Mouse (Mus musculus) G1E (cell line): ENCODE data around the gene Coro1b. TPM values are rescaled to one million over a fixed set of nuclear protein-coding genes. Genes with fewer than 3 reads are reported as not detected.

Source experiments
- ATAC-seq: 2 replicates; pipeline ENCODE4 v1.8.0; 2016; ENCODE audit warnings: mild to moderate bottlenecking; ENCODE audit not compliant: insufficient number of reproducible peaks, poor library complexity, low FRiP score, severe bottlenecking; ENCODE audit errors: extremely low read depth
- DNase-seq: peaks from one replicate; pipeline ENCODE4 v3.0.0; 2012; ENCODE audit warnings: low spot score
- H3K27me3 ChIP-seq: 2 replicates; pipeline ENCODE4 v1.6.1; 2012; ENCODE audit warnings: mild to moderate bottlenecking, low read length, inconsistent platforms; ENCODE audit not compliant: insufficient read depth
- H3K36me3 ChIP-seq: replicated peaks from 2 replicates; pipeline ENCODE3; 2012; ENCODE audit warnings: mild to moderate bottlenecking, inconsistent platforms
- H3K4me1 ChIP-seq: 2 replicates; pipeline ENCODE4 v1.6.1; 2012; ENCODE audit warnings: low read depth, low read length, inconsistent platforms, mixed read lengths; ENCODE audit not compliant: insufficient read depth
- H3K4me3 ChIP-seq: 2 replicates; pipeline ENCODE4 v1.5.1; 2012; ENCODE audit warnings: low read depth, mild to moderate bottlenecking, inconsistent platforms, low read length, moderate library complexity, mixed read lengths
- H3K9me3 ChIP-seq: replicated peaks from 2 replicates; pipeline ENCODE4 v1.6.1; 2012; ENCODE audit warnings: inconsistent platforms
- CTCF ChIP-seq: IDR thresholded peaks from 2 replicates; pipeline ENCODE4 v1.5.1; 2012; ENCODE audit warnings: low read depth, low read length, inconsistent platforms, mixed read lengths
- GATA1 ChIP-seq: IDR thresholded peaks from 2 replicates; pipeline ENCODE4 v1.6.1; 2012; ENCODE audit warnings: borderline replicate concordance, low read length, inconsistent platforms, mixed read lengths
- GATA2 ChIP-seq: IDR thresholded peaks from 2 replicates; pipeline ENCODE4 v1.6.1; 2012; ENCODE audit warnings: low read depth, low read length, inconsistent platforms, borderline replicate concordance
- POLR2AphosphoS5 ChIP-seq: IDR thresholded peaks from 2 replicates; pipeline ENCODE4 v1.6.1; 2012; ENCODE audit warnings: low read depth, low read length, inconsistent platforms; ENCODE audit not compliant: insufficient replicate concordance
- TAL1 ChIP-seq: conservative IDR thresholded peaks from 2 replicates; pipeline ENCODE4 v1.6.1; 2012; ENCODE audit warnings: low read depth, low read length, inconsistent platforms, mixed read lengths
- polyA plus RNA-seq: library from polyadenylated mRNA; stranded (reverse); fragments of >175 nt; gene quantifications from 2 replicates; pipeline ENCODE4 v1.2.3, GENCODE M21; 2012
- total RNA-seq, 2 experiments: library from RNA; stranded (forward) in 1 of 2; stranded (reverse) in 1 of 2; fragments of 200-1000 nt in 1 of 2; fragments of >200 nt in 1 of 2; fragmentation: Nextera tagmentation in 1 of 2; gene quantifications; 2 replicates each; pipeline ENCODE4 v1.2.3; 2014 to 2017

Gene Coro1b
- total and polyA plus RNA-seq, 3 experiments: 134 to 325 (median 157) TPM

GRCm38 (mm10) chr19:4196048-4196447 is 47.6 kb downstream of the Coro1b start:
- Histone ChIP-seq H3K9me3 (no peaks in the 10 kb centered on the region), H3K36me3 (peaks cover 81% of the 10 kb centered on the region), H3K4me3 (no peak overlapping the region), H3K27me3 (no peaks in the 10 kb centered on the region), H3K4me1 (peaks cover 88% of the 10 kb centered on the region)
- TF ChIP-seq POLR2AphosphoS5 (no peak), CTCF (no peak), TAL1 (no peak), GATA1 (no peak), GATA2 (no peak)
- no peak for ATAC-seq
- DNase-seq: no peak

GRCm38 (mm10) chr19:4196548-4196947 is 48.1 kb downstream of the Coro1b start:
- DNase-seq (no peak), ATAC-seq (no peak)
- TF ChIP-seq GATA1 (no peak), POLR2AphosphoS5 (no peak), GATA2 (no peak), CTCF (no peak), TAL1 (no peak)

DNA sequence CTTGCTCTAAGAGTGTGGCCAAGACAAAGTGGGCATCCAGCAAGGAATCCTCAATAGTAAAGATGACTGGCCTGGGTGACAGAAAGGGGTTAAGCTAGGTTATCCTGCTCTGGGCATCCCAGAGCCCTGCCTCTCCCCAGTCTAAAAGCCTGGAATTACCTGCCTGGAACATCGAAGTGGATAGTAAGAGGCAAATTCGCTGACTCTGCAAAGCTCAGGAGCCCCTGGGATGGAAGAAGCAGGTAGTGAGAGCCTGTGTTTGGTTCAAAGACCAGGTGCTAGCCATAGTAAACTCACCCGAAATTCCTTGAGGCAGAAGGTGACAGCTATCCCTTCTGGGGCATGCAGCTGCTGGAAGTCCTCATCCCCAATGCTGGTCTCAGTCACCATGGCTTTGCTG is 48.8 kb downstream of the Coro1b start:
- peaks cover 88% of the 10 kb centered on the region for H3K4me1 ChIP-seq
- no peak overlapping the region; the same call in 1 of the 2 replicates for H3K4me3 ChIP-seq
- H3K27me3 ChIP-seq: no peaks in the 10 kb centered on the region
- no peak for DNase-seq
- H3K36me3 ChIP-seq: peaks cover 81% of the 10 kb centered on the region
- no peaks in the 10 kb centered on the region for H3K9me3 ChIP-seq
- TF ChIP-seq GATA2 (no peak), GATA1 (no peak), POLR2AphosphoS5 (no peak; the same call in 1 of the 2 replicates), CTCF (no peak), TAL1 (no peak)
- no peak for ATAC-seq

More at GRCm38 (mm10) chr19:4196548-4196947, 48.1 kb downstream of the Coro1b start:
- H3K4me1 ChIP-seq: peaks cover 83% of the 10 kb centered on the region
- no peaks in the 10 kb centered on the region for H3K27me3 ChIP-seq
- no peaks in the 10 kb centered on the region for H3K9me3 ChIP-seq
- H3K4me3 ChIP-seq: peak overlapping the region; percentile 53; the same call in 1 of the 2 replicates
- peaks cover 81% of the 10 kb centered on the region for H3K36me3 ChIP-seq

GRCm38 (mm10) chr19:4201291-4201909 is 53.0 kb downstream of the Coro1b start, which contains the start of gene Rad9a:
Rad9a (minus strand) TSS chr19:4201662.
- peaks cover 44% of the 10 kb centered on the region for H3K36me3 ChIP-seq
- H3K4me3 ChIP-seq: peak within 1 kb of the TSS; percentile 80
- H3K4me1 ChIP-seq: peaks cover 61% of the 10 kb centered on the region
- TF ChIP-seq CTCF: no peak
- TF ChIP-seq POLR2AphosphoS5: no peak
- no peak for TF ChIP-seq TAL1
- no peak for TF ChIP-seq GATA1
- no peak for TF ChIP-seq GATA2
- ATAC-seq (peak; percentile 77), DNase-seq (peak; percentile 99)
- H3K9me3 ChIP-seq: no peaks in the 10 kb centered on the region
- H3K27me3 ChIP-seq: peaks cover 32% of the 10 kb centered on the region

DNA sequence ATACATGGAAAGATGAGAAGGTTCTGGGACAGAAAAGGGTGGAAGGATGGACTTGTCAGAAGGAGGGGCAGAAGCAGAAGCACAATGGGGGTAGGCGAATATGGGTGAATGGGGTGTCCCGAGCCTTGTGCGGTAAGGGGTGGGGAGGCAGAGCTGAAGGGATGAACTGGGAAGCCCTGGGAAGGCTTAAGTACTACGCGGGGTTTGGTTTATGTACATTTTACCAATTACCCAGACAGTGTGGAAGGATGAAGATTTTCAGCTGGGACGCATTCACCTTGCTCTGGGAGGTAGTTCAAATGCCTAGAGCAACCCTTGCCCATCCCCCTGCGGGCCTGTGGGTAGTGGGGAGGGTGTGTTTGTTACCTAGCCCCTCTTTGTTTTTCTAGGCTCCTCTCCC is 53.7 kb downstream of the Coro1b start:
- no peak for TF ChIP-seq CTCF
- no peak for TF ChIP-seq GATA1
- no peak for TF ChIP-seq GATA2
- no peak for TF ChIP-seq POLR2AphosphoS5
- no peak for TF ChIP-seq TAL1
- Histone ChIP-seq H3K4me3 (peak overlapping the region; percentile 80; the same call in 1 of the 2 replicates), H3K36me3 (peaks cover 37% of the 10 kb centered on the region), H3K9me3 (no peaks in the 10 kb centered on the region), H3K4me1 (peaks cover 54% of the 10 kb centered on the region), H3K27me3 (peaks cover 38% of the 10 kb centered on the region)
- DNase-seq (no peak), ATAC-seq (no peak)

DNA sequence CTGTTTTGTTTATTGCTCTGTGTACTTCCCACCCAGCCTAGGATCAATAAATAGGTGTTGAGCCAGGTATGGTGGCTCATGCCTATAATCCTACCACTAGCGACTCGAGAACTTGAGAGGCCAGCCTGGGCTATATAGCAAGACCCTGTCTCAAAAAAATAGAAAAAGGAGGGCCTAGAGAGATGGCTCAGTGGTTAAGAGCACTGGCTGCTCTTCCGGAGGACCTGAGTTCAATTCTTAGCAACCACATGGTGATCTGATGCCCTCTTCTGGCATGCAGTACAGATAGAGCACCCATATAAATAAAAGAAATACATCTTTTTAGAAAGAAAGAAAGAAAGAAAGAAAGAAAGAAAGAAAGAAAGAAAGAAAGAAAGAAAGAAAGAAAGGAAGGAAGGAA is 54.7 kb downstream of the Coro1b start:
- H3K9me3 ChIP-seq: no peaks in the 10 kb centered on the region
- H3K27me3 ChIP-seq: peaks cover 45% of the 10 kb centered on the region
- DNase-seq (no peak), ATAC-seq (no peak)
- no peak overlapping the region for H3K4me3 ChIP-seq
- TF ChIP-seq GATA2: no peak
- peaks cover 27% of the 10 kb centered on the region for H3K36me3 ChIP-seq
- H3K4me1 ChIP-seq: peaks cover 48% of the 10 kb centered on the region

Other genes starting within 250 kb of the Coro1b start
Only the 20 nearest of the 34 such genes appear.
- gene Gstp1, start 110.6 kb upstream of the Coro1b start, total RNA-seq (2014; fragmentation: Nextera tagmentation): 48.7 and 86.5 TPM in 2 replicates
- gene Gstp1, start 110.6 kb upstream of the Coro1b start, total RNA-seq (2017): 36.8 and 46.2 TPM in 2 replicates
- gene Gstp1, start 110.6 kb upstream of the Coro1b start, polyA plus RNA-seq: 38.7 and 64.2 TPM in 2 replicates
- 29.9 TPM in 1 of 2 replicates, not detected in the other for gene Gstp2, start 102.6 kb upstream of the Coro1b start, total RNA-seq (2014; fragmentation: Nextera tagmentation)
- gene Gstp2, start 102.6 kb upstream of the Coro1b start, total RNA-seq (2017): not detected in 2 replicates
- gene Gstp2, start 102.6 kb upstream of the Coro1b start, polyA plus RNA-seq: 0.28 TPM in 1 of 2 replicates, not detected in the other
- 38.1 and 40.8 TPM in 2 replicates for gene Gstp3, start 89.0 kb upstream of the Coro1b start, total RNA-seq (2014; fragmentation: Nextera tagmentation)
- 21.0 and 24.6 TPM in 2 replicates for gene Gstp3, start 89.0 kb upstream of the Coro1b start, total RNA-seq (2017)
- gene Gstp3, start 89.0 kb upstream of the Coro1b start, polyA plus RNA-seq: 5.6 and 9.3 TPM in 2 replicates
- gene Cabp2, start 67.0 kb upstream of the Coro1b start, total RNA-seq (2014; fragmentation: Nextera tagmentation): not detected in 2 replicates
- gene Cabp2, start 67.0 kb upstream of the Coro1b start, total RNA-seq (2017): not detected in 2 replicates
- not detected in 2 replicates for gene Cabp2, start 67.0 kb upstream of the Coro1b start, polyA plus RNA-seq
- 36.6 and 40.9 TPM in 2 replicates for gene Cdk2ap2, start 51.4 kb upstream of the Coro1b start, total RNA-seq (2014; fragmentation: Nextera tagmentation)
- 25.4 and 30.7 TPM in 2 replicates for gene Cdk2ap2, start 51.4 kb upstream of the Coro1b start, total RNA-seq (2017)
- gene Cdk2ap2, start 51.4 kb upstream of the Coro1b start, polyA plus RNA-seq: 59.9 and 60.2 TPM in 2 replicates
- gene Pitpnm1, start 48.6 kb upstream of the Coro1b start, total RNA-seq (2014; fragmentation: Nextera tagmentation): 22.2 and 29.9 TPM in 2 replicates
- 12.9 and 17.8 TPM in 2 replicates for gene Pitpnm1, start 48.6 kb upstream of the Coro1b start, total RNA-seq (2017)
- 48.7 and 61.2 TPM in 2 replicates for gene Pitpnm1, start 48.6 kb upstream of the Coro1b start, polyA plus RNA-seq
- 36.8 and 39.9 TPM in 2 replicates for gene Aip, start 22.8 kb upstream of the Coro1b start, total RNA-seq (2014; fragmentation: Nextera tagmentation)
- gene Aip, start 22.8 kb upstream of the Coro1b start, total RNA-seq (2017): 22.3 and 23.9 TPM in 2 replicates
- gene Aip, start 22.8 kb upstream of the Coro1b start, polyA plus RNA-seq: 86.6 and 92.9 TPM in 2 replicates
- not detected in 2 replicates for gene Gpr152, start 8.8 kb upstream of the Coro1b start, total RNA-seq (2014; fragmentation: Nextera tagmentation)
- 0.11 TPM in 1 of 2 replicates, not detected in the other for gene Gpr152, start 8.8 kb upstream of the Coro1b start, total RNA-seq (2017)
- gene Gpr152, start 8.8 kb upstream of the Coro1b start, polyA plus RNA-seq: not detected in 2 replicates
- gene Cabp4, start 4.6 kb upstream of the Coro1b start, total RNA-seq (2014; fragmentation: Nextera tagmentation): 0.75 TPM in 1 of 2 replicates, not detected in the other
- 0.11 TPM in 1 of 2 replicates, not detected in the other for gene Cabp4, start 4.6 kb upstream of the Coro1b start, total RNA-seq (2017)
- gene Cabp4, start 4.6 kb upstream of the Coro1b start, polyA plus RNA-seq: 0.03 TPM in 1 of 2 replicates, not detected in the other
- gene Ptprcap, start 5.0 kb downstream of the Coro1b start, total RNA-seq (2014; fragmentation: Nextera tagmentation): 88.5 and 107 TPM in 2 replicates
- gene Ptprcap, start 5.0 kb downstream of the Coro1b start, total RNA-seq (2017): 34.6 and 52.7 TPM in 2 replicates
- gene Ptprcap, start 5.0 kb downstream of the Coro1b start, polyA plus RNA-seq: 261 and 272 TPM in 2 replicates
- gene Rps6kb2, start 14.7 kb downstream of the Coro1b start, total RNA-seq (2014; fragmentation: Nextera tagmentation): 23.1 and 31.5 TPM in 2 replicates
- 16.1 and 23.6 TPM in 2 replicates for gene Rps6kb2, start 14.7 kb downstream of the Coro1b start, total RNA-seq (2017)
- 73.4 and 78.6 TPM in 2 replicates for gene Rps6kb2, start 14.7 kb downstream of the Coro1b start, polyA plus RNA-seq
- gene Carns1, start 26.9 kb downstream of the Coro1b start, total RNA-seq (2014; fragmentation: Nextera tagmentation): 1.2 and 3.2 TPM in 2 replicates
- gene Carns1, start 26.9 kb downstream of the Coro1b start, total RNA-seq (2017): 0.17 and 0.55 TPM in 2 replicates
- gene Carns1, start 26.9 kb downstream of the Coro1b start, polyA plus RNA-seq: 0.37 and 0.48 TPM in 2 replicates
- gene Tbc1d10c, start 42.7 kb downstream of the Coro1b start, total RNA-seq (2014; fragmentation: Nextera tagmentation): 12.8 and 13.0 TPM in 2 replicates
- gene Tbc1d10c, start 42.7 kb downstream of the Coro1b start, total RNA-seq (2017): 21.9 and 26.7 TPM in 2 replicates
- 32.8 and 36.0 TPM in 2 replicates for gene Tbc1d10c, start 42.7 kb downstream of the Coro1b start, polyA plus RNA-seq
- gene Ppp1ca, start 43.4 kb downstream of the Coro1b start, total RNA-seq (2014; fragmentation: Nextera tagmentation): 270 and 304 TPM in 2 replicates
- 565 and 679 TPM in 2 replicates for gene Ppp1ca, start 43.4 kb downstream of the Coro1b start, total RNA-seq (2017)
- 547 and 673 TPM in 2 replicates for gene Ppp1ca, start 43.4 kb downstream of the Coro1b start, polyA plus RNA-seq
- gene Rad9a, start 53.0 kb downstream of the Coro1b start, total RNA-seq (2014; fragmentation: Nextera tagmentation): 61.9 and 93.9 TPM in 2 replicates
- 27.5 and 29.2 TPM in 2 replicates for gene Rad9a, start 53.0 kb downstream of the Coro1b start, total RNA-seq (2017)
- gene Rad9a, start 53.0 kb downstream of the Coro1b start, polyA plus RNA-seq: 31.3 and 33.6 TPM in 2 replicates
- not detected in 2 replicates for gene Clcf1, start 65.6 kb downstream of the Coro1b start, total RNA-seq (2014; fragmentation: Nextera tagmentation)
- gene Clcf1, start 65.6 kb downstream of the Coro1b start, total RNA-seq (2017): 0.06 and 0.27 TPM in 2 replicates
- gene Clcf1, start 65.6 kb downstream of the Coro1b start, polyA plus RNA-seq: not detected in 2 replicates
- gene AC109138.7, start 65.7 kb downstream of the Coro1b start, total RNA-seq (2014; fragmentation: Nextera tagmentation): not detected in 2 replicates
- gene AC109138.7, start 65.7 kb downstream of the Coro1b start, total RNA-seq (2017): not detected in 2 replicates
- 35.4 TPM in 1 of 2 replicates, not detected in the other for gene AC109138.7, start 65.7 kb downstream of the Coro1b start, polyA plus RNA-seq
- 98.6 and 104 TPM in 2 replicates for gene Pold4, start 83.3 kb downstream of the Coro1b start, total RNA-seq (2014; fragmentation: Nextera tagmentation)
- 66.2 and 89.1 TPM in 2 replicates for gene Pold4, start 83.3 kb downstream of the Coro1b start, total RNA-seq (2017)
- gene Pold4, start 83.3 kb downstream of the Coro1b start, polyA plus RNA-seq: 26.4 and 37.1 TPM in 2 replicates
- 1.9 and 2.3 TPM in 2 replicates for gene Ssh3, start 120.6 kb downstream of the Coro1b start, total RNA-seq (2014; fragmentation: Nextera tagmentation)
- gene Ssh3, start 120.6 kb downstream of the Coro1b start, total RNA-seq (2017): 5.8 and 8.9 TPM in 2 replicates
- gene Ssh3, start 120.6 kb downstream of the Coro1b start, polyA plus RNA-seq: 0.30 and 0.32 TPM in 2 replicates
- 3.0 and 5.9 TPM in 2 replicates for gene Ankrd13d, start 134.5 kb downstream of the Coro1b start, total RNA-seq (2014; fragmentation: Nextera tagmentation)
- gene Ankrd13d, start 134.5 kb downstream of the Coro1b start, total RNA-seq (2017): 2.3 and 3.4 TPM in 2 replicates
- gene Ankrd13d, start 134.5 kb downstream of the Coro1b start, polyA plus RNA-seq: 0.95 and 1.1 TPM in 2 replicates